Mouse (Mus musculus) midbrain, postnatal 0 days (tissue): ENCODE data around the gene Tdrd12. TPM values are rescaled to one million over a fixed set of nuclear protein-coding genes. Genes with fewer than 3 reads are reported as not detected.
A peak's percentile ranks its signal among the peaks of the same experiment; 100 is the strongest.

ENCODE experiments used
- ATAC-seq: fragments of 200-750 bp; cut with Nextera tagmentation; 2 replicates; pipeline ENCODE4 v1.8.0; 2017; ENCODE audit warnings: moderate number of reproducible peaks, mild to moderate bottlenecking, moderate TSS enrichment, moderate library complexity; ENCODE audit not compliant: low FRiP score
- DNase-seq: peaks from one replicate; pipeline ENCODE4 v3.0.0-alpha.2; 2015; ENCODE audit warnings: low spot score
- H3K27ac ChIP-seq: fragments of 300-500 bp; sonication (generic); 2 replicates; pipeline ENCODE4 v1.5.1; 2014; ENCODE audit warnings: low read depth, mild to moderate bottlenecking, low read length, mixed read lengths
- H3K27me3 ChIP-seq: fragments of 300-500 bp; sonication (generic); 2 replicates; pipeline ENCODE4 v1.6.1; 2014; ENCODE audit warnings: low read length, control low read depth, mixed read lengths; ENCODE audit not compliant: insufficient read depth
- H3K36me3 ChIP-seq: fragments of 300-500 bp; sonication (generic); 2 replicates; pipeline ENCODE4 v1.6.1; 2014; ENCODE audit warnings: low read length, control low read depth, mixed read lengths; ENCODE audit not compliant: insufficient read depth
- H3K4me1 ChIP-seq: fragments of 300-500 bp; sonication (generic); 2 replicates; pipeline ENCODE4 v1.6.1; 2014; ENCODE audit warnings: mild to moderate bottlenecking, control low read depth, antibody characterized with exemption, low read length, mixed read lengths; ENCODE audit not compliant: insufficient read depth
- H3K4me2 ChIP-seq: fragments of 300-500 bp; sonication (generic); 2 replicates; pipeline ENCODE4 v1.6.1; 2014; ENCODE audit warnings: low read depth, mild to moderate bottlenecking, low read length, mixed read lengths; ENCODE audit not compliant: poor library complexity, severe bottlenecking
- H3K4me3 ChIP-seq: fragments of 300-500 bp; sonication (generic); 2 replicates; pipeline ENCODE4 v1.5.1; 2014; ENCODE audit warnings: low read depth, mild to moderate bottlenecking, low read length, moderate library complexity
- H3K9ac ChIP-seq: fragments of 300-500 bp; sonication (generic); replicated peaks from 2 replicates; pipeline ENCODE4 v1.6.1; 2014; ENCODE audit warnings: mild to moderate bottlenecking, low read length, moderate library complexity, mixed read lengths; ENCODE audit not compliant: poor library complexity, severe bottlenecking
- H3K9me3 ChIP-seq: fragments of 300-500 bp; sonication (generic); 2 replicates; pipeline ENCODE4 v1.6.1; 2016; ENCODE audit warnings: low read length, control low read depth
- CTCF ChIP-seq: IDR thresholded peaks from 2 replicates; pipeline ENCODE4 v1.5.1; 2016; ENCODE audit warnings: antibody characterized with exemption, mild to moderate bottlenecking
- WGBS: fragments of 180-500 bp; shearing (Covaris S2); extraction: QIAGEN DNeasy Blood & Tissue Kit; methylation state at CpG from one replicate; pipeline ENCODE4 v1.1.7; 2014; 5-methylcytosine and 5-hydroxymethylcytosine counted together
- polyA plus RNA-seq: library from polyadenylated mRNA; unstranded; fragments of >200 nt; fragmentation: Nextera tagmentation; extraction: Ambion mirVana; gene quantifications from 2 replicates; pipeline ENCODE4 v1.2.1, GENCODE M21; 2015
- total RNA-seq: library from RNA; depleted of rRNA; stranded (reverse); fragments of >200 nt; gene quantifications from 2 replicates; pipeline ENCODE4 v1.2.3, GENCODE M21; 2014; rRNA removed

The Tdrd12 gene
- total RNA-seq: 0.19 and 0.38 TPM in 2 replicates
- 0.58 and 0.79 TPM in 2 replicates for polyA plus RNA-seq

DNA sequence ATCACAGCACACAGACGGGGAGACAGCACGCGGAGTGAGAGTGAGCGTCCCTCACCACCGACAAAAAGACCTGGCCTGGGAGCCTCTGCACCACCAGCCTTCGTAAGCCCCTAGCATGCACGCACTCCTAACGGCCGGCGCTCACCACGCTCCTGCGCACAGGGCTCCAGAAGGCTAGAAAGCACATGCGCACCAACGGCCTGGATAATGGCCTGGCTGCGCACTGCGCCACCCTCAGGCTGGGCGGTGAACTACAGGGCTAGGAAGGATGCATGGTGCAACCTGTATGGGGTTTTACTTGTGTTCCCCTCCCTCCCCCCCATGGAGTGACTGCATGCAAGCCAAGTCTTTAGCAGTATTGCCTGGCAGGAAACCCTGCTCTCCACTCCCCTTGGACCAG lies at the start of gene Tdrd12:
Tdrd12 (minus strand) TSS at position 184 of the 400 bp plus-strand sequence.
- no peak for ATAC-seq
- H3K9me3 ChIP-seq: no peaks in the 10 kb centered on the region
- WGBS: 97% methylated on average over 16 of the region's 17 CpGs
- H3K27ac ChIP-seq: no peak within 1 kb of the TSS
- DNase-seq: no peak
- no peaks in the 10 kb centered on the region for H3K27me3 ChIP-seq
- no peaks in the 10 kb centered on the region for H3K4me1 ChIP-seq
- no peak within 1 kb of the TSS for H3K4me3 ChIP-seq
- no peaks in the 10 kb centered on the region for H3K36me3 ChIP-seq
- no peak within 1 kb of the TSS for H3K4me2 ChIP-seq
- H3K9ac ChIP-seq: no peak within 1 kb of the TSS
- peak; percentile 27 for TF ChIP-seq CTCF

DNA sequence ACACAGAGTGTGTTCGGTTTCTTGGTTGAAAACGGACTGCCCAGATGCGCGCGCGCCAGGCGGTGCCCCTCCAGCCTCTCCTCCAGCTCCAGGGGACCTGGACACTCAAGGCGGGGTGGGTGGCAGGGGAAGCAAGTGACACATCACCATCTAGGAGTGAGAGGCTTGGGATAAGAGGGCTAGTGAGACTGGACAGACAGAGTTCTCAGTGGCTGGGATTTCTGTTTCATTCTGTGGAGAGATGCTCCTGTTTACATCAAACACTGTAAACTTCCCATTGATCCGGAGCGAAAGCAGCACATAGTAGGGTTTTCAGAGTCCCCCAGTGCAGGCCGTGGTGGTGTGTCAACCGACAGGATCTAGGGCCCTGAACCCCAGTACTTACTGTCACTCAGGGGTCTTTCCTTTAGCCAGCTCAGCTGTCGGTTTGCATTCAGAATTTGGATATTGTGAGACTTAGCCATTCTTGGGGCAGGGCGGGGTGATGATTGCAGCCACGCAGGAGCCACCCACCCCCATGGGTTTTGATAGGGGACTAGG lies 49.4 kb upstream of the Tdrd12 start:
- H3K27me3 ChIP-seq: peaks cover 25% of the 10 kb centered on the region
- peak overlapping the region; percentile 77 for H3K4me2 ChIP-seq
- WGBS: 24% methylated on average over 15 of the region's 15 CpGs
- no peaks in the 10 kb centered on the region for H3K9me3 ChIP-seq
- no peak for TF ChIP-seq CTCF
- H3K36me3 ChIP-seq: no peaks in the 10 kb centered on the region
- peak overlapping the region; percentile 67; the same call in 1 of the 2 replicates for H3K9ac ChIP-seq
- no peak for DNase-seq
- no peak overlapping the region for H3K27ac ChIP-seq
- peak overlapping the region; percentile 87 for H3K4me3 ChIP-seq
- no peak for ATAC-seq
- H3K4me1 ChIP-seq: peaks cover 8% of the 10 kb centered on the region

DNA sequence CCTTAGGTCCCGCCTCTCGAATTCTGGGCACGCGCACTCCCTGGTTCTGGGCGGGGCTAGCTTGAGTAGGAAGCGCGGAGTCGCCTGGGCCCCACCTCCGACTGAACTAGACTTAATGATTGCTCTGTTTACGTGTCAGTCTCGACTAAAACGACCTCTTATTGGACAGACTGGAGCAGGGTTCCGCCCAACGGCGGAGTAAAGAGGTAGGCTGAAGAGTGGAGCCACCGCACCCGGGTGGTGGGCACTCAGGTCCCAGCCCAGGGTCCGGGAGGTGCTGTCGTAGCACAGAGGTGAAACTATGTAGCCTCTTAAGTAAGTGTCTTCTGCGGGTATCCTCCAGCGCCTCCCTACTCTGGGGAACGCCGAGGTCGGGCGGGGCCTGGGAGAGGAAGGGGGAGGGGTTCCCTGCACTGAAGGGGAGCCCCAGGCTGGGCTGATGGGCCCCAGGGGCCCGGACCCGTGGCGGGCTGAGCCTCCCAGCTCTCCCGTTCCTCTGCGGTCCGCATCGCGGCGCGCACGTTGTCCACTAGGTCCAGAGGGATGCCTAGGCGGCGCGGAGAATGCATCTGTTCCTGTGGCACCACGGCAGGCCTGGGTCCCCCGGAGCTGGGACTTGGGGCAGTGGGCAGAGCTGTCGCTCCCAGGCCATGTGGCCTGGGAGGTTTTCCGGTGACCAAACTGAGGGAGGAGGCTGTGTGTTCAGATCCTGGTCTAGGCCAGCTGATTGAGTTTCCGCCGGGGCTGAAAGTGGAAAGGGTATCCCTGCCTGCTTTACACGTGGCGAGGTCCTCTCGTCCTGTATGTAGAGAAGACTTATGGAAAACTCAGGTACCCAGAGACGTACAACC lies 48.7 kb upstream of the Tdrd12 start, which contains the start of gene Ankrd27:
Ankrd27 (plus strand) TSS at position 190 of the 851 bp plus-strand sequence.
- H3K36me3 ChIP-seq: no peaks in the 10 kb centered on the region
- WGBS: under 1% methylated on average over 49 of the region's 49 CpGs
- no peak for TF ChIP-seq CTCF
- H3K4me1 ChIP-seq: peaks cover 8% of the 10 kb centered on the region
- H3K4me2 ChIP-seq: peak within 1 kb of the TSS; percentile 77
- H3K27me3 ChIP-seq: peaks cover 30% of the 10 kb centered on the region
- H3K9ac ChIP-seq: peak within 1 kb of the TSS; percentile 67
- H3K9me3 ChIP-seq: no peaks in the 10 kb centered on the region
- peak within 1 kb of the TSS; percentile 87 for H3K4me3 ChIP-seq
- DNase-seq (peak; percentile 98), ATAC-seq (peak; percentile 98)
- no peak within 1 kb of the TSS for H3K27ac ChIP-seq

DNA sequence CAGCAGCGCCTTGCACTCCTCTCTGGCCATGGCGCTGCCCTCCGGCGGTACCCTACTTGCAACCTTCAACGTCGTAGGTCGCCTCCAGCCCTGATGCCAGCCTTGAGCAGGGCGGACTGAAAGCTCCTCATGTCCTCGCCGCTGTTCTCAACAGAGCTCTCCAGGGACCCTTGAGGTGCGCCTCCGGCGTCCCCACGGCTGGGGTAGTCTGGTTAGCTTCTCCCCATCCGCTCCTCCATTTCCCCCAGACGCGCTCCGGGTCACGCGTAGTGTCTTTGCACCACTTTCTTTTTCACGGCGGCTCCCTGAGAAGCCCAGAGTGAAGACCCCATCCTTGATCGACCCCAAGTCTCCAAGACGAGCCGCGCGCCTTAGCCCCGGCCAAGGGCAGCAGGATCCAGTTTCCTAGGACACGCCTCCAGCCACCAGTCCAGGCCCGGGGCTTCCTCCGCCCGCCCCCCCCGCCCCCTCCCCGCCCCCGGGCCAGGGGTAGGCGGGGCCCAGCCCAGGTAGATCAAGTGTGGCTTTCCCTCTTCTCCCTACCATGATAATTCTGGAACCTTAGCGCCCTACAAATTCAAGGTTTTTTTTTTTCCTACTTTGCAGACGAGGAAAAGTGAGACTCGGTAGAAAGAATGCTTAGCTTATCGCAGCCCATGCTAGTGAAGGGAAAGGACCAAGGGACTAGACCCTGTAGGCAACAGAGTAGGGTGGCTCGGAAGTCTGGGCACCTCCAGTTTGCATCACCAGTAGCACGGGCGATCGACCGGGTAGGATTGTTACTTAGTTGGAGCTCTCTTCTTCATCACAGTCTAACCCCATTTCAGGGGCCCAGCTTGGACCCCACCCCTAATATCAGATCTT lies 47.9 kb upstream of the Tdrd12 start, which contains the start of gene Rgs9bp:
Rgs9bp (minus strand) TSS at position 392 of the 864 bp plus-strand sequence.
- WGBS: under 1% methylated on average over 45 of the region's 45 CpGs
- H3K36me3 ChIP-seq: no peaks in the 10 kb centered on the region
- DNase-seq (no peak), ATAC-seq (peak; percentile 62; the same call in 1 of the 2 replicates)
- TF ChIP-seq CTCF: no peak
- H3K9ac ChIP-seq: peak within 1 kb of the TSS; percentile 67
- H3K4me1 ChIP-seq: peaks cover 8% of the 10 kb centered on the region
- no peaks in the 10 kb centered on the region for H3K9me3 ChIP-seq
- H3K27ac ChIP-seq: no peak within 1 kb of the TSS
- peaks cover 30% of the 10 kb centered on the region for H3K27me3 ChIP-seq
- H3K4me3 ChIP-seq: peak within 1 kb of the TSS; percentile 87
- H3K4me2 ChIP-seq: peak within 1 kb of the TSS; percentile 77

DNA sequence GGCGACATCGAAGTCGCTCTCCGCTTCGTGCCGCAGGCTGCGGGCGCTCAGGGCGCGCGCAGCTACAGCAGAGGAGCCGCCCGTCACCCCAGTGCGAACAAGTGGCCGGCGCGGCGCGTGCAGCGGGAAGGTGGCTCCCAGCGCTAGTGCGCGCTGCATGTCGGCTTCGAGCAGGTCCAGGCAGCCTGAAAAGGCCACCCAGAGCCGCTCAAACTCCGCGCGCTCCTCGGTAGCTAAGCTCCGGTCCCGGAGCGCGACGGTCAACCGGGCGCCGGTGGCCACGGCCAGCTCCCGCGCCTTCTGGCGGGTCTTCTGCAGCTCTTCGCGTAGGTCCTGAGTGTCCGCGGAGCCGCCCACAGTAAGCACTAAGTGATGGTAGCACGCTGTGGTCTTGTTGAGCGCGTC lies 47.2 kb upstream of the Tdrd12 start:
- DNase-seq (peak; percentile 10), ATAC-seq (no peak)
- Histone ChIP-seq H3K36me3 (no peaks in the 10 kb centered on the region), H3K4me3 (peak overlapping the region; percentile 87), H3K9ac (no peak overlapping the region; the same call in 1 of the 2 replicates), H3K27me3 (peaks cover 30% of the 10 kb centered on the region), H3K27ac (no peak overlapping the region), H3K4me2 (peak overlapping the region; percentile 77), H3K4me1 (peaks cover 8% of the 10 kb centered on the region), H3K9me3 (no peaks in the 10 kb centered on the region)
- TF ChIP-seq CTCF: no peak
- under 1% methylated on average over 50 of the region's 50 CpGs for WGBS
